Mouse (Mus musculus) urinary bladder, postnatal 14 days (tissue): ENCODE data around the gene Adssl1.
A peak's percentile ranks its signal among the peaks of the same experiment; 100 is the strongest.

Experiments used
- DNase-seq: peaks from one replicate; pipeline ENCODE4 v3.0.0; 2021; ENCODE audit warnings: low spot score

Adssl1 gene

DNA sequence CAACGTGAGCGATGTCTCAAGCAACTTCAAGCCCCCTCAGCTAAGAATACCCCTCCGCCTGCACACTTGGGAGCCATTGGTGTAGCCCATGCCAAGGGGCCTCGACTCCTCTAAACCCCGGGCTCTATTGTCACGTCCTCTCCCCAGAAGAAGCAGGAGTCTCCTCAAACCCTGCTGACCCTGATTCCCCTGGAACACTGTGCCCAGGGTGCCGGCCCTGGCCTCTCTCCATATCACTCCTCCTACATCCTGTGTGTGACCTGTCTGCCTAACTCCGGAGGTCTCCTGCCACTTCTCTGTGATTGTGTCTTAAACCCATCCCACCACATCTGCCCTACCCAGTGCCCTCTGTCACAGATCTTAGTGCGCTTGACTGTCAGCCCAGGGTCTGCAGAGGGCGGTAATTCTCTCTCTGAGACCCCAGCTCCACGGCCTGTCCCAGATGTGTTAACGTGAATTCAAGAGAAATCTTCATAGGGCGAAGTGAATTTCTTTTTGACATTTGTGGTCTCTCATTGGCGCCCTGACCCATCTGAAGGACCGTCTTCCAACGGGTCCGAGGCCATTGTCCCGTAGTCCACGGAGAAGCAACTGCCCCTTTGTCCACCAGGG, 58.2 kb downstream of the Adssl1 start:
- no peak for DNase-seq

DNA sequence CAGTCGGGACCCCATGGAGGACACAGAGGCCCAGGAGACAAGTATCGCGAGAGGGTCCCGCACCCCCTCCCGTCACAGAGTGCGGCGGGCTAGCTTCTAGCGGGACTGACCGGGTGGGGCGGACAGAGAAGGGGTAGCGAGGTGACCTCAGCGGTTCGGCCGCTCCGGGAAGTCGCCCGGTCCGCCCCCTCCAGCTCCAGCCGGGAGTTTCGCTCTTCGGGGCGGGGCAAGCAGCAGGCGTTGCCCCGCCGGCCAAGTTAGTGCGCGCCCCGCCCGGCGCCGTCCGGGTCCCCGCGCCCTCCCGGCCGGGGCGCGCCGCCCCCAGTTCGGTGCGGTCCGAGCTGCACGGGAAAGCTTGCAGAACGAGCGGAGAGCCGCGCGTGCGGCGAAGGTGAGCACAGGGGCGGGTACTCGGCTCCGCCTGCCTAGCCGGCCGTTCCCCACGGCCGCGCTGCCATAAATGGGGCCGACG, 58.7 kb downstream of the Adssl1 start, which contains the start of gene Zbtb42:
Zbtb42 (plus strand) TSS at position 274 of the 472 bp plus-strand sequence.
- DNase-seq, result peak; percentile 76

DNA sequence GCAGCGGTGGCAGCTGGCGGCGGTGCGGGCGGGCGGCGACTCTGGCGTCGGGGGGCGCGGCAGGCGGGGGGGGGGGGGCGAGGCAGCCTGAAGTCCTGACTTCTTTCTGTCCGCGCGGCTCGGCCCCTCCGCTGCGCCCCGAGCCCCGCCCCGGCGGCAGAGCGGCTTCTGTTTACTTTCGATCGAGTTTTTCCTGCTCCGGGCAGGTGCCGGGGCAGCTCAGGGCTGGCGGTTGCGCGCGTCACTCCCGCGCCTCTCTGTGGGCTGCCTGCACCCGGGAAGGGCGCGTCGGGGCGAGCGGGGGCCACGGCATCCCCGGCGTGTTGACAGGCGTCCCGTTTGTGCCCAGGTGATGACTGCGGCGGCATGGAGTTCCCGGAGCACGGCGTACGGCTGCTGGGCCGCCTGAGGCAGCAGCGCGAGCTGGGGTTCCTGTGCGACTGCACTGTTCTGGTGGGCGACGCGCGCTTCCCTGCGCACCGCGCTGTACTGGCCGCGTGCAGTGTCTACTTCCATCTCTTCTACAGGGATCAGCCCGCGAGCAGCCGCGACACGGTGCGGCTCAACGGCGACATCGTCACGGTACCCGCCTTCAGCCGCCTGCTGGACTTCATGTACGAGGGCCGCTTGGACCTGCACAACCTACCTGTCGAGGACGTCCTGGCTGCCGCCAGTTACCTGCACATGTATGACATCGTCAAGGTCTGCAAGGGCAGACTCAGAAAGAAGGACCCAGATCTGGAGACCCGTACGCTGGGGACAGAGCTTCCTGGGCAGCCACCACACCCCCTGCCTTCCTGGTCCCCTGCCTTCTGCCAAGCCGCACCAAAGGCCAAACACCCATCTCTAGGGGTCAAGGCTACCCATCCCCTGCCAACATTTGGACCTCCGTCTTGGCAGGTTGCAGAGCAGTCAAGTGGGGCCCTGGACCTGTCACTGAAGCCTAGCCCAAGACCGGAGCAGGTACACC, 59.5 kb downstream of the Adssl1 start:
- DNase-seq, result peak; percentile 85

DNA sequence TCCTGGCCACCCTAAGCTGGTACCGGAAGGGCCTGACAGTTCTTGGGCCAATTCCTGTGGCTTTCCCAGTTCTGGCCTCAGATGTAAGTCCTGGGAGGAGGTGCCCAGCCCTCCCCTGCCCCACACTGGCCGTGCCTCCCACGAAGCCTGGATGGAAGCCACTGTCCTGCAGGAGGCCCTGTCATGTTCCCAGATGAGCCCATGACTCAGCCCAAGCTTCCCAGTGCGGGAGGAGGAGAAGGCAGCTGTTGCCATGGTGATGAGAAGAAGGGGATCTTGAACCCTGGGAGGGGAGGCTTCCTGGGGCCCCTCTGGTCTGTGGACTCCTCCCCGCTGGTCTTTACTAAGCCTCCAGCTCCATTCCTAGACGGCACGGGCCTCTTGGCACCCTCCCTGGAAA, 63.5 kb downstream of the Adssl1 start:
- no peak for DNase-seq

DNA sequence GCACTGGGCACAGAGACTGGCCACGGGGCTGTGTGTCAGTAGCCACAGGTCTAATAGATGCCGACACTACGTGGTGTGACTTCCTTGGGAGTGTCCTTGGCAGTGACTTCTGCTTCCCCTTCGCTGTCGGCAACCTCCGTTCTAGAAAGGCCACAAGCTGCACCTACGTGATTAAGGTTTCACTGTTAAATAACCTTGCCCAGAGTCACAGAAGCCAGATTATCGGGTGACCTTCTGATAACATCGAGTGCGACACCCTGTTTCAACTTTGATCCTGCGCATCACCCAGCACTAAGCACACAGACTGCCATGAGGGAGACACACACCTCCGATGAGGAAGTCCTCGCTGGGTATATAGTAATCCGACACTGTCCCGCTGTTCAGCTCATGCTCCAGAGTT, 68.6 kb downstream of the Adssl1 start:
- DNase-seq, result no peak
